Mouse (Mus musculus): ENCODE results near the gene Lamb3. TPM values are rescaled to one million over a fixed set of nuclear protein-coding genes. Genes with fewer than 3 reads are reported as not detected.

The Lamb3 gene
- polyA plus RNA-seq, 1 experiment from 2014 or later = 0.85 TPM

DNA sequence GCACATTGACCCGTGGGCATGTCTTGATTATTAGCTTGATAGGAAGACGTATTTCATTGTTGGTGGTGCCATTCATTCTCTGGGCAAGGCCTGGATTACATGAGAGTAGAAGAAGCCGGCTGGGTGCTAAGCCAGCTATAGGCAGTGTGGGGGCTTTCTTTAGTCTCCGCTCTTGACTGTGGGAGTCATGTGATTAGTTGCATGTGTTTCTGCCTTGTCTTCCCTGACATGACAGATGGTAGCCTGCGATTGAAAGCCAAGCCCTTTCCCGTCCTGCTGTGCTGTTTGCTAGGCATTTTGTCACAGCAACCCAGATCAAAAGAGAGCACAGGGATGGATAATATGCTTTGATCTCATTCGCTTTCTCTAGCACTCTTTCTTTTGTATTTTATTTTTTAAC lies 97.9 kb downstream of the Lamb3 start:
- peak overlapping the region; percentile 44; the same call in 1 of the 2 replicates for H3K27ac ChIP-seq (ENCODE audit: low read depth, low read length)
- 17% methylated on average over 7 of the region's 7 CpGs for WGBS
- DNase-seq (ENCODE audit: low spot score) = peak; percentile 90

GRCm38 (mm10) chr1:193306832-193307231 lies 99.3 kb downstream of the Lamb3 start:
- H3K27ac ChIP-seq (ENCODE audit: low read depth, low read length) = no peak overlapping the region
- no peaks in the 10 kb centered on the region for H3K36me3 ChIP-seq (ENCODE audit: control insufficient read depth, insufficient read depth, low read length)
- no peaks in the 10 kb centered on the region for H3K27me3 ChIP-seq (replicated peaks; ENCODE audit: control insufficient read depth, insufficient read depth, low read length)
- no peak overlapping the region for H3K4me2 ChIP-seq (ENCODE audit: low read length)
- H3K4me1 ChIP-seq (ENCODE audit: control insufficient read depth, insufficient read depth, low read length) = no peaks in the 10 kb centered on the region
- DNase-seq (ENCODE audit: low spot score) (no peak), ATAC-seq (no peak)
- no peaks in the 10 kb centered on the region for H3K9me3 ChIP-seq (replicated peaks; ENCODE audit: control insufficient read depth, low read length)
- H3K4me3 ChIP-seq (ENCODE audit: low read depth, low read length) = no peak overlapping the region
- no peak overlapping the region for H3K9ac ChIP-seq (ENCODE audit: low read length)
- WGBS = 94% methylated on average over 2 of the region's 2 CpGs

More for the DNA sequence above, 97.9 kb downstream of the Lamb3 start:
- ATAC-seq = peak; percentile 91
- Histone ChIP-seq H3K9ac (ENCODE audit: low read length) (no peak overlapping the region), H3K4me3 (ENCODE audit: low read depth, low read length) (no peak overlapping the region), H3K4me1 (ENCODE audit: control insufficient read depth, insufficient read depth, low read length) (no peaks in the 10 kb centered on the region), H3K27me3 (replicated peaks; ENCODE audit: control insufficient read depth, insufficient read depth, low read length) (no peaks in the 10 kb centered on the region), H3K9me3 (replicated peaks; ENCODE audit: control insufficient read depth, low read length) (no peaks in the 10 kb centered on the region), H3K36me3 (ENCODE audit: control insufficient read depth, insufficient read depth, low read length) (no peaks in the 10 kb centered on the region), H3K4me2 (ENCODE audit: low read length) (no peak overlapping the region)

DNA sequence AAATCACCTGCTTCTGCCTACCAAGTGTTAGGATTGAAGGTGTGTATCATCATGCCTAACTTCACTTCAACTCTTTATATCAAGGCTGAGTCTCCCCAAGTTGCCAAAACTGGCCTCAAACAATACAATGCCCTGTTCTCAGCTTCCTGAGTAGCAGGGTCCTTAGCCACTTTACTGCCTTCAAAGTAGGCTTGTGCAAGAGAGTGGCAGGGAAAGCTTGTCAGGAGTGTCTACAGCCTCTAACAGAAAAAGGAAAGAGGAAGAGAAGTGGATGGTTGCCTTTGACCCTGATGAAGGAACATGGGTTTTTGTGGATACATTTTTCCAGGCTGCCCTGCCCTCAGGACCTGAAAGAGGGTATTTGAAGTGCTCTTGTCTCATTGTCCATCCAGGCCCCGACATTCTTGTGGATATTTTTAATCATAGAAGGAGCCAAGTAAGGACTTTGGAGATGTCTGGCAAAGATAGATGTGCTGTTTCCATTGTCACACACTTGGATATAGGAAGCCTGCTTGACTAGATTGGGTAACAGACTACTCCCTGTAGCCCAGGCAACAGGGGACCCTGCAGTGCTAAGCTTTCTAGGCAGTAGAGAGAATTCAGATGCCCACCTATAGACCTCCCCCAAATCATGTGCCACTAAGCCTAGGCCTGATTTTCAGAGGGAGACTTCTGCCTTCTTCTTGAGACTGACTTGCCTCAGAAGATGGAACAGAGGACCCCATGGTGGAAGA lies 102.5 kb downstream of the Lamb3 start:
- Histone ChIP-seq H3K4me2 (ENCODE audit: low read length) (no peak overlapping the region), H3K4me3 (ENCODE audit: low read depth, low read length) (no peak overlapping the region), H3K27ac (ENCODE audit: low read depth, low read length) (no peak overlapping the region), H3K4me1 (ENCODE audit: control insufficient read depth, insufficient read depth, low read length) (no peaks in the 10 kb centered on the region), H3K9ac (ENCODE audit: low read length) (no peak overlapping the region), H3K9me3 (replicated peaks; ENCODE audit: control insufficient read depth, low read length) (no peaks in the 10 kb centered on the region), H3K36me3 (ENCODE audit: control insufficient read depth, insufficient read depth, low read length) (no peaks in the 10 kb centered on the region), H3K27me3 (replicated peaks; ENCODE audit: control insufficient read depth, insufficient read depth, low read length) (no peaks in the 10 kb centered on the region)
- 73% methylated on average over 1 of the region's 1 CpGs for WGBS
- DNase-seq (ENCODE audit: low spot score) (no peak), ATAC-seq (no peak)

GRCm38 (mm10) chr1:193310519-193311085 lies 103.1 kb downstream of the Lamb3 start:
- Histone ChIP-seq H3K9ac (ENCODE audit: low read length) (no peak overlapping the region), H3K4me1 (ENCODE audit: control insufficient read depth, insufficient read depth, low read length) (no peaks in the 10 kb centered on the region), H3K9me3 (replicated peaks; ENCODE audit: control insufficient read depth, low read length) (no peaks in the 10 kb centered on the region), H3K27ac (ENCODE audit: low read depth, low read length) (no peak overlapping the region), H3K27me3 (replicated peaks; ENCODE audit: control insufficient read depth, insufficient read depth, low read length) (no peaks in the 10 kb centered on the region), H3K4me3 (ENCODE audit: low read depth, low read length) (no peak overlapping the region), H3K4me2 (ENCODE audit: low read length) (no peak overlapping the region), H3K36me3 (ENCODE audit: control insufficient read depth, insufficient read depth, low read length) (no peaks in the 10 kb centered on the region)
- WGBS = 86% methylated on average over 3 of the region's 3 CpGs
- no peak for ATAC-seq
- DNase-seq (ENCODE audit: low spot score) = no peak

GRCm38 (mm10) chr1:193311596-193311995 lies 104.1 kb downstream of the Lamb3 start:
- Histone ChIP-seq H3K27ac (ENCODE audit: low read depth, low read length) (no peak overlapping the region), H3K4me2 (ENCODE audit: low read length) (no peak overlapping the region), H3K4me3 (ENCODE audit: low read depth, low read length) (no peak overlapping the region), H3K9me3 (replicated peaks; ENCODE audit: control insufficient read depth, low read length) (no peaks in the 10 kb centered on the region), H3K27me3 (replicated peaks; ENCODE audit: control insufficient read depth, insufficient read depth, low read length) (no peaks in the 10 kb centered on the region), H3K36me3 (ENCODE audit: control insufficient read depth, insufficient read depth, low read length) (no peaks in the 10 kb centered on the region), H3K4me1 (ENCODE audit: control insufficient read depth, insufficient read depth, low read length) (no peaks in the 10 kb centered on the region), H3K9ac (ENCODE audit: low read length) (no peak overlapping the region)
- DNase-seq (ENCODE audit: low spot score) (no peak), ATAC-seq (no peak)
- WGBS = 94% methylated on average over 1 of the region's 1 CpGs

- peak; percentile 22 for DNase-seq (ENCODE audit: low spot score)
- no peak for ATAC-seq
- Histone ChIP-seq H3K27ac (ENCODE audit: low read depth, low read length) (0 out of 2 replicates have a peak overlapping the region, but pooled peaks have one; percentile 44), H3K4me3 (ENCODE audit: low read depth, low read length) (no peak overlapping the region), H3K36me3 (ENCODE audit: control insufficient read depth, insufficient read depth, low read length) (no peaks in the 10 kb centered on the region), H3K9ac (ENCODE audit: low read length) (no peak overlapping the region), H3K9me3 (replicated peaks; ENCODE audit: control insufficient read depth, low read length) (no peaks in the 10 kb centered on the region), H3K4me1 (ENCODE audit: control insufficient read depth, insufficient read depth, low read length) (peaks cover 3% of the 10 kb centered on the region; the same call in 1 of the 2 replicates), H3K4me2 (ENCODE audit: low read length) (no peak overlapping the region), H3K27me3 (replicated peaks; ENCODE audit: control insufficient read depth, insufficient read depth, low read length) (no peaks in the 10 kb centered on the region)
- WGBS = 71% methylated on average over 5 of the region's 5 CpGs
Measured at GRCm38 (mm10) chr1:193315705-193316357, 108.3 kb downstream of the Lamb3 start.

GRCm38 (mm10) chr1:193316358-193316750 lies 108.9 kb downstream of the Lamb3 start:
- H3K9me3 ChIP-seq (replicated peaks; ENCODE audit: control insufficient read depth, low read length) = no peaks in the 10 kb centered on the region
- H3K4me3 ChIP-seq (ENCODE audit: low read depth, low read length) = no peak overlapping the region
- no peak overlapping the region for H3K4me2 ChIP-seq (ENCODE audit: low read length)
- H3K9ac ChIP-seq (ENCODE audit: low read length) = no peak overlapping the region
- H3K36me3 ChIP-seq (ENCODE audit: control insufficient read depth, insufficient read depth, low read length) = no peaks in the 10 kb centered on the region
- H3K27ac ChIP-seq (ENCODE audit: low read depth, low read length) = 0 out of 2 replicates have a peak overlapping the region, but pooled peaks have one; percentile 44
- H3K27me3 ChIP-seq (replicated peaks; ENCODE audit: control insufficient read depth, insufficient read depth, low read length) = no peaks in the 10 kb centered on the region
- 78% methylated on average over 9 of the region's 9 CpGs for WGBS
- no peak for DNase-seq (ENCODE audit: low spot score)
- peaks cover 3% of the 10 kb centered on the region; the same call in 1 of the 2 replicates for H3K4me1 ChIP-seq (ENCODE audit: control insufficient read depth, insufficient read depth, low read length)
- no peak for ATAC-seq

GRCm38 (mm10) chr1:193317159-193317559 lies 109.7 kb downstream of the Lamb3 start:
- WGBS = 45% methylated on average over 6 of the region's 6 CpGs
- DNase-seq (ENCODE audit: low spot score) (peak; percentile 35), ATAC-seq (peak; percentile 62; the same call in 1 of the 2 replicates)

More at GRCm38 (mm10) chr1:193317159-193317559, 109.7 kb downstream of the Lamb3 start:
- H3K27me3 ChIP-seq (replicated peaks; ENCODE audit: control insufficient read depth, insufficient read depth, low read length) = no peaks in the 10 kb centered on the region
- no peak overlapping the region; the same call in 1 of the 2 replicates for H3K27ac ChIP-seq (ENCODE audit: low read depth, low read length)
- no peaks in the 10 kb centered on the region for H3K9me3 ChIP-seq (replicated peaks; ENCODE audit: control insufficient read depth, low read length)
- no peak overlapping the region for H3K9ac ChIP-seq (ENCODE audit: low read length)
- H3K36me3 ChIP-seq (ENCODE audit: control insufficient read depth, insufficient read depth, low read length) = no peaks in the 10 kb centered on the region
- no peak overlapping the region for H3K4me3 ChIP-seq (ENCODE audit: low read depth, low read length)
- H3K4me1 ChIP-seq (ENCODE audit: control insufficient read depth, insufficient read depth, low read length) = peaks cover 3% of the 10 kb centered on the region; the same call in 1 of the 2 replicates
- H3K4me2 ChIP-seq (ENCODE audit: low read length) = no peak overlapping the region

All from forebrain, embryonic 14.5 days (tissue).